10 mouse cellular contexts compared by ENCODE assay signal in genomic region chr8:104374864-104375846, GRCm38 (mm10). TPM values are rescaled to one million over a fixed set of nuclear protein-coding genes. Genes with fewer than 3 reads are reported as not detected.
A peak's percentile ranks its signal among the peaks of the same experiment; 100 is the strongest.
DNase-seq lines count a peak whose midpoint lies in the region; ATAC-seq and TF ChIP-seq lines count a peak whose summit lies in the region.
"Had no signal": no experiment of that assay in that cellular context is flagged by ENCODE, and none has a peak within 500 bp of the region (broad histone marks: within the 10 kb centered on the region; RNA-seq: fewer than 3 reads in every experiment).

No protein-coding gene starts in this region.

- H3K36me3 ChIP-seq in thymus, adult 2 months (ENCODE audit: control insufficient read depth, insufficient read depth, low read length), result no peaks in the 10 kb centered on the region
- H3K36me3 ChIP-seq in kidney, embryonic 14.5 days (ENCODE audit: control insufficient read depth, insufficient read depth, low read length), result no peaks in the 10 kb centered on the region
- no peaks in the 10 kb centered on the region for H3K36me3 ChIP-seq in lung, postnatal 0 days (ENCODE audit: insufficient read depth, low read length)

- H3K4me2 ChIP-seq in kidney, embryonic 14.5 days (replicated peaks; ENCODE audit: low read depth, low read length), result no peak overlapping the region
- no peak overlapping the region for H3K4me2 ChIP-seq in lung, postnatal 0 days (replicated peaks; ENCODE audit: low read depth, low read length)

- TF ChIP-seq EP300 in lung, postnatal 0 days (IDR thresholded peaks at IDR 0.05), result no peak

- no peak overlapping the region for H3K9ac ChIP-seq in kidney, embryonic 14.5 days (ENCODE audit: low read depth, low read length)
- H3K9ac ChIP-seq in lung, postnatal 0 days (replicated peaks; ENCODE audit: low read depth), result no peak overlapping the region

- no peaks in the 10 kb centered on the region for H3K4me1 ChIP-seq in thymus, adult 2 months (replicated peaks; ENCODE audit: control insufficient read depth, insufficient read depth, low read length)
- peaks cover 25% of the 10 kb centered on the region for H3K4me1 ChIP-seq in kidney, embryonic 14.5 days (ENCODE audit: control insufficient read depth, insufficient read depth, low read length)
- H3K4me1 ChIP-seq in lung, postnatal 0 days (ENCODE audit: insufficient read depth, low read depth, low read length), result peaks cover 17% of the 10 kb centered on the region; the same call in 1 of the 2 replicates

- no peaks in the 10 kb centered on the region for H3K9me3 ChIP-seq in kidney, embryonic 14.5 days (ENCODE audit: control insufficient read depth, low read length)
- no peaks in the 10 kb centered on the region for H3K9me3 ChIP-seq in lung, postnatal 0 days (ENCODE audit: low read length)

- peak; percentile 86 for ATAC-seq in kidney, embryonic 14.5 days (ENCODE audit: low FRiP score, low TSS enrichment)
- peak; percentile 64 for ATAC-seq in lung, postnatal 0 days

- no peaks in the 10 kb centered on the region for H3K27me3 ChIP-seq in thymus, adult 2 months (ENCODE audit: control insufficient read depth, insufficient read depth, low read length)
- H3K27me3 ChIP-seq in kidney, embryonic 14.5 days (ENCODE audit: control insufficient read depth, insufficient read depth, low read length), result no peaks in the 10 kb centered on the region
- H3K27me3 ChIP-seq in lung, postnatal 0 days (replicated peaks; ENCODE audit: insufficient read depth, low read length), result no peaks in the 10 kb centered on the region

- TF ChIP-seq CTCF in thymus, adult 2 months (IDR thresholded peaks at IDR 0.05; ENCODE audit: borderline replicate concordance, control insufficient read depth, extremely low read depth, insufficient read depth, low read length, poor library complexity), result no peak
- no peak for TF ChIP-seq CTCF in lung, postnatal 0 days (IDR thresholded peaks at IDR 0.05)

- WGBS in thymus, adult 2 months, result 83% methylated on average over 14 of the region's 14 CpGs
- 23% methylated on average over 14 of the region's 14 CpGs for WGBS in kidney, embryonic 14.5 days
- WGBS in lung, postnatal 0 days, result 32% methylated on average over 14 of the region's 14 CpGs

- TF ChIP-seq POLR2A in thymus, adult 2 months (IDR thresholded peaks at IDR 0.05; ENCODE audit: control insufficient read depth, extremely low read depth, insufficient read depth, low read length, poor library complexity), result no peak

- 0 out of 2 replicates have a peak overlapping the region, but pooled peaks have one; percentile 12 for H3K27ac ChIP-seq in thymus, adult 2 months (ENCODE audit: control insufficient read depth, insufficient read depth, low read length)
- peak overlapping the region; percentile 90 for H3K27ac ChIP-seq in kidney, embryonic 14.5 days (ENCODE audit: low read depth, low read length)
- H3K27ac ChIP-seq in lung, postnatal 0 days (ENCODE audit: low read length), result peak overlapping the region; percentile 34

- intact Hi-C loops in left cerebral cortex, postnatal 10 days (cut with DNase I), result no loop called here

- no peak for DNase-seq in thymus, adult 2 months
- no peak for DNase-seq in thymus, postnatal 10 days (ENCODE audit: low spot score in 2 of 2)
- peak; percentile 60 for DNase-seq in heart, adult 8-10 months (ENCODE audit: low spot score)
- DNase-seq in lung, postnatal 0 days (ENCODE audit: low spot score), result peak; percentile 68
- DNase-seq in spleen, adult 12 weeks (ENCODE audit: low spot score), result no peak
- no peak for DNase-seq in left cerebral cortex, postnatal 10 days (ENCODE audit: extremely low spot score in 1 of 2, low spot score in 2 of 2)
- DNase-seq in ovary, adult 18-20 months (ENCODE audit: low spot score), result no peak

- no peak overlapping the region for H3K4me3 ChIP-seq in thymus, adult 2 months (ENCODE audit: control insufficient read depth, insufficient read depth, low read length)
- no peak overlapping the region for H3K4me3 ChIP-seq in kidney, embryonic 14.5 days (ENCODE audit: low read length)
- no peak overlapping the region for H3K4me3 ChIP-seq in lung, postnatal 0 days (ENCODE audit: low read depth, low read length)

RNA-seq across cellular contexts. Expression of gene Cmtm4, which starts 20.5 kb away (rescaled TPM):
- 7.8 and 8.4 TPM in 2 replicates for polyA plus RNA-seq in thymus, adult 2 months (2012; rRNA removed)
- total RNA-seq in heart, adult 8-10 months (2022), result 10 to 100 TPM; 10.7 to 11.8 (median 11.0) TPM
- 5.6 and 6.4 TPM in 2 replicates for polyA plus RNA-seq in kidney, embryonic 14.5 days (2014; fragmentation: Nextera tagmentation; extraction: Ambion mirVana)
- 3.5 TPM in 2 replicates for polyA plus RNA-seq in lung, postnatal 0 days (2015; fragmentation: Nextera tagmentation; extraction: Ambion mirVana)
- 10 to 100 TPM; 67.5 to 72.2 TPM for total RNA-seq in left cerebral cortex, postnatal 10 days (2021)

RNA-seq across cellular contexts. Expression of gene Cmtm3, which starts 35.9 kb away (rescaled TPM):
- 63.4 and 76.3 TPM in 2 replicates for polyA plus RNA-seq in thymus, adult 2 months (2012; rRNA removed)
- total RNA-seq in heart, adult 8-10 months (2022), result 10 to 100 TPM; 10.1 to 18.8 (median 14.9) TPM
- 167 and 169 TPM in 2 replicates for polyA plus RNA-seq in kidney, embryonic 14.5 days (2014; fragmentation: Nextera tagmentation; extraction: Ambion mirVana)
- 98.3 and 117 TPM in 2 replicates for polyA plus RNA-seq in lung, postnatal 0 days (2015; fragmentation: Nextera tagmentation; extraction: Ambion mirVana)
- 10 to 100 TPM; 13.2 to 22.8 TPM for total RNA-seq in left cerebral cortex, postnatal 10 days (2021)

RNA-seq across cellular contexts. Expression of gene Cmtm2b, which starts 53.1 kb away (rescaled TPM):
- not detected in 2 replicates for polyA plus RNA-seq in thymus, adult 2 months (2012; rRNA removed)
- not detected for total RNA-seq in heart, adult 8-10 months (2022)
- polyA plus RNA-seq in kidney, embryonic 14.5 days (2014; fragmentation: Nextera tagmentation; extraction: Ambion mirVana), result not detected in 2 replicates
- not detected in 2 replicates for polyA plus RNA-seq in lung, postnatal 0 days (2015; fragmentation: Nextera tagmentation; extraction: Ambion mirVana)
- total RNA-seq in left cerebral cortex, postnatal 10 days (2021), result not detected
- total RNA-seq: hematopoietic stem cell, adult 5-6 weeks; MEL had no signal

RNA-seq across cellular contexts. Expression of gene Gm11020, which starts 53.8 kb away (rescaled TPM):
- not detected in 2 replicates for polyA plus RNA-seq in thymus, adult 2 months (2012; rRNA removed)
- not detected for total RNA-seq in heart, adult 8-10 months (2022)
- not detected in 2 replicates for polyA plus RNA-seq in kidney, embryonic 14.5 days (2014; fragmentation: Nextera tagmentation; extraction: Ambion mirVana)
- polyA plus RNA-seq in lung, postnatal 0 days (2015; fragmentation: Nextera tagmentation; extraction: Ambion mirVana), result not detected in 2 replicates
- total RNA-seq in left cerebral cortex, postnatal 10 days (2021), result not detected
- total RNA-seq: hematopoietic stem cell, adult 5-6 weeks; MEL had no signal

Comparison
In these comparisons a context has a peak if more than half of its experiments do, and no peak if none do; other contexts are left out.
1. DNase-seq: peak in heart, adult 8-10 months (single experiment) and lung, postnatal 0 days (single experiment); none in thymus, adult 2 months (single experiment), thymus, postnatal 10 days (0 of 2), spleen, adult 12 weeks (single experiment), left cerebral cortex, postnatal 10 days (0 of 2) and ovary, adult 18-20 months (single experiment).
2. H3K27ac ChIP-seq: peak in every context shown above with its lines; median percentile 90 in kidney, embryonic 14.5 days; 34 in lung, postnatal 0 days; 12 in thymus, adult 2 months.